Mouse (Mus musculus) gastrocnemius, postnatal 14 days (tissue): ENCODE data around the gene Abca6. TPM values are rescaled to one million over a fixed set of nuclear protein-coding genes. Genes with fewer than 3 reads are reported as not detected.

Experiments
- DNase-seq: peaks from one replicate; pipeline ENCODE4 v3.0.0; 2021; ENCODE audit warnings: mixed read lengths
- intact Hi-C: fragments of 180-260 bp; cut with DNase I; formaldehyde crosslinking; loops from one replicate; pipeline ENCODE4 v1.15.1; 2025; ENCODE audit warnings: low total_unique reads
- long read RNA-seq, 2 experiments: library from polyadenylated mRNA; stranded (forward); transcript quantifications; one replicate each; pipeline ENCODE4 v2.0.0; 2021
- total RNA-seq, 2 experiments: library from RNA; stranded (reverse); gene quantifications; 2 replicates each; pipeline ENCODE4 v1.2.3; 2021

The Abca6 gene
- total RNA-seq = 1 to 10 TPM; 3.7 to 4.7 TPM
- long read RNA-seq, experiment 1, full-length matches to known transcripts = 1 of 1 reads
- long read RNA-seq, experiment 1, partial matches to known transcripts = 0 of 1 reads
- long read RNA-seq, experiment 1, other reads (novel, unspliced or antisense) = 0 of 1 reads
- long read RNA-seq, experiment 2 = 0 reads

DNA sequence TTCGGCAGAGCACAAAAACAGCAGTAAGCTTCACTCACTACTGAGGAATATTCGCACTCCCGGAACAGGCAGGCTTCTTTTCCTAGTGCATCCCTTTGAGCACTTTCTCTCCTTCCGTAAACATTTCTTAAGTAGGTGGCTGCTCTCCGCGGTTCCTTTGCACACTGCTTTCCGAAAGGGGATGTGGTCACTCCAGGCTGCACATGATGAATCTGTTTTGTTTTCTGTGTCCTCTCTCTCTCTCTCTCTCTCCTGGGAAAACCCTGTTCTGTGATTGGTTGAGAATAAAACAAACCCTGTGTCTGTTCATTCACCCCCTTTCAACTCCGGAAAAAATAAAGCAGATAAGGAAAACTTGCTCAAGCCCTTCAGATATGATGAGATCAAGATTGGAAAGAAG, at the start of gene Abca6:
Gene Abca6 (minus strand): TSS at position 243 of the 400 bp plus-strand sequence.
- intact Hi-C loops = no loop called here
- peak; percentile 23 for DNase-seq

- intact Hi-C loops = no loop called here
- no peak for DNase-seq
Measured at GRCm38 (mm10) chr11:110297917-110298533, 46.4 kb upstream of the Abca6 start.

GRCm38 (mm10) chr11:110290586-110290985, 39.0 kb upstream of the Abca6 start:
- DNase-seq = no peak
- intact Hi-C loops = no loop called here

GRCm38 (mm10) chr11:110288423-110288822, 36.8 kb upstream of the Abca6 start:
- no peak for DNase-seq
- intact Hi-C loops = no loop called here

DNA sequence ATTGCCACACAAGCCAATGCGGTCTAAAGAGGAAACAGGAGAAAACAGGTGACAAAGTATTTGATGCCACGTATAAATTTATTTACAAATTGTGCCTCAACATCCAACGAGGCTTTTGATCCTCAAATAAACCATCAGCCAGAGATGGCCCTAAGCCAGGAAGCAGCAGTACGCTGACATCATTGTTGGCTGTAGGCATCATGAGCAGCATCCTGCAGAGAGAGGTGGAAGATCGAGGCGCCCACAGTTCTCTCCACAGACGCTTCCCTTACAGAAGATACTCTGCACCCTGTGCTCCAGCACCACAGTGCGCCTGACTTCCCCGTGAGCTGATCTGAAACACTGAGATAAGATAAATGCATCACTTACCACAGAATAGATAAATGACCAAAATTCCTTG, 36.1 kb upstream of the Abca6 start:
- no peak for DNase-seq
- intact Hi-C loops = no loop called here

DNA sequence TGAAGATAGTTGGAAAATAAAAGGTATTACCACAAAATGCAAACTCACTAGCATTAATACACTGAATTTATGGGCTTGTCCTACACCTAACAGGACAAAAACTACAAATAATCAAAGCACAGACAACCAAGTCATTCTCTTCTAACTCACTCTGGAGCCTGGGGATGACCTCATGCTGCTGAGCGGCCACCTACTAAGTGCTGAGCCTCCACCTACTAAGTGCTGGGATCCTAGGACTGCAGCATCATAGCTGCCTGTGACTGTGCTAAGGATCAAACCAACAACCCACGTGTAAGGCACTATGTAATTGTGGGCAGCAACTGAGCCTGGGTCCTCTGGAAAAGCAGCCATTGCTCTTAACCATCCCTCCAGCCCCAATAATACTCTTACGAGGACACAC, 34.8 kb upstream of the Abca6 start:
- intact Hi-C loops = no loop called here
- DNase-seq = no peak

- intact Hi-C loops = no loop called here
- no peak for DNase-seq
Measured at GRCm38 (mm10) chr11:110284849-110285248, 33.3 kb upstream of the Abca6 start.

GRCm38 (mm10) chr11:110284185-110284787, 32.7 kb upstream of the Abca6 start:
- no peak for DNase-seq
- intact Hi-C loops = no loop called here

- intact Hi-C loops = loop anchor here (2.0 kb wide), 1 partner anchor 402 kb away; no protein-coding TSS in a partner anchor
- DNase-seq = no peak
Measured at GRCm38 (mm10) chr11:110274794-110275193, 23.2 kb upstream of the Abca6 start.

DNA sequence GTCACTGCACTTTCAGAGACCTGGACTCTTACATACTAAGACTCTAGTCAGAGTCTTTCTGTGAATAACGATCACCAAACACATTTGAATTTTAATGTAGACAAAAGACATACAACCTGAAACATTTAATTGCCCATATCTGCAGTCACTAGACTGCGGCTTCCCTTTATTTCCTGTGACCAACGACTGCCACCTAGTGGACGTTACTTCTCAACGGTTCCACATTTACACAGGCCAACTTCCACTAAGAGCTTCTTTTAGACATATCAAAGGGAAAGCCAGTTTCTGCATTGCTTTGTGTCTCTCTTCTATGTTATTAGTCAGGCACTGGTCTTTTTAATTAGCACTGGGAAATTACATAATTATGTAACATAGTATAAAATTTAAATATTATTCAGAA, 20.2 kb upstream of the Abca6 start:
- intact Hi-C loops = no loop called here
- DNase-seq = peak; percentile 38

DNA sequence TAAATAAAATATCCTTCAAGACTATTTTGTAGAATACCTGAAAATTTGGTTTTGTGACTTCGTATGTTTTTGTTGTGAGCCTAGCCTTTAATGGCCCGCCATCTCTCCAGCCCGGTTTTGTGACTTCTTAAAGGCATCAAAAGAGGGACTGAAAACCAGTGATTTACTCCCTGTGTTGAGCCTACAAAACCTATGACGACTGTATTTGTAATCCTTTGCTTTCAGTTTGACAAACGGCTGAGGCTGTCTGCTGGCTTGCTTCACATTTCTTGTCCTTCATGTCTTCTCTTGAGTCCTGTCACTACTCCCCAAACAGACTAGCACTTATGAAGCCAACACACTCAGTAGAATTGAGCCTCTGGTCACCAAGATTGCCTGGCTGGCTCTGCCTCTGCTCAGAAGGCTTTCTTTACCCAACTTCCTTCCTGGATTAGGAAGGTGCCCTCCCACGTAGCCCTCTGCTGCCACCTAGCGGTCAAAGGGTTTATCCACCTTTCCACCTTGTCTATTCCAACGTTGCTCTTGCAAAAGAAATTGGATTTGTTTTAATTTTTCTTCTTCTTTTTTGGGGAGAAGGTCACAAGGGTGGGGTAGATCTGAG, 16.8 kb upstream of the Abca6 start:
- DNase-seq = peak; percentile 90
- intact Hi-C loops = loop anchor here (5.0 kb wide), 1 partner anchor 381 kb away; no protein-coding TSS in a partner anchor

- no peak for DNase-seq
- intact Hi-C loops = loop anchor here (5.0 kb wide), 1 partner anchor 380 kb away; no protein-coding TSS in a partner anchor
Measured at GRCm38 (mm10) chr11:110267232-110267631, 15.7 kb upstream of the Abca6 start.

DNA sequence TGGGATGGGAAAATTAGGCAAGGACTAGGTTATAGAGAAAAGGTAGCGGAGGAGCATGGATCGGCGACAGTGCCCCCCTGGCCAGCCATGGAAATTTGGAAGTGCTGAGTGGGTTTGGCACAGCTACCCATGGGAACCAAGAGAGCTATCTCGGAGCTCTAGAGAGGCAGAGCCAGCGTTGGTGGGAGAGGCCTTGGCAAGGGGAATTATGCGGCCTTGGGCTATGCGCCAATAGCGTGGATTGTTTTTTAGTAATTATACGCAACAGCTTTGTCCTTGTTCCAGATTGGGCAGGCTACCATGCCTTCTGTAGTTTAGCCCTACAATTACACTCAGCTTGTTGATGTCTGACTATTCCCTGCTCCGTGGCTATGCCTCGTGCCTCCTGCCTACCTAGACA, 15.2 kb upstream of the Abca6 start:
- DNase-seq = no peak
- intact Hi-C loops = loop anchor here (5.0 kb wide), 1 partner anchor 379 kb away; no protein-coding TSS in a partner anchor

DNA sequence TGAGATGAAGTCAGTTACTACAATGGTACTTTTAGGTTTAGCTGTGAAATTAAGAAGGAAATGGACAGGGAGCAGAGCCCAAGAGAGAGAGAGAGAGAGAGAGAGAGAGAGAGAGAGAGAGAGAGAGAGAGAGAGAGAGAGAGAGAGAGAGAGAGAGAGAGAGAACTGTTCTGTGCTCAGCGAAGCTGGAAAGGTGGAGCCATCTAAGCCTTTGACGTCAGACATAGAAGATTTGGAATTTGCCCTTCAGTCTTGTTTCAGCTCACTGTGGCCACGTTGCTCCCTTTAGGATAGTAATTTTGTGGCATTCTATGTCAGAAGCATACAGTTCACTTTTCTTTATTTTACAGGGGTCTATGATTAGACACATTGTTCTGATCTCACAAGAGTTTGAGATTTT, 10.3 kb upstream of the Abca6 start:
- intact Hi-C loops = no loop called here
- no peak for DNase-seq

GRCm38 (mm10) chr11:110257911-110258310, 6.3 kb upstream of the Abca6 start:
- DNase-seq = no peak
- intact Hi-C loops = no loop called here

DNA sequence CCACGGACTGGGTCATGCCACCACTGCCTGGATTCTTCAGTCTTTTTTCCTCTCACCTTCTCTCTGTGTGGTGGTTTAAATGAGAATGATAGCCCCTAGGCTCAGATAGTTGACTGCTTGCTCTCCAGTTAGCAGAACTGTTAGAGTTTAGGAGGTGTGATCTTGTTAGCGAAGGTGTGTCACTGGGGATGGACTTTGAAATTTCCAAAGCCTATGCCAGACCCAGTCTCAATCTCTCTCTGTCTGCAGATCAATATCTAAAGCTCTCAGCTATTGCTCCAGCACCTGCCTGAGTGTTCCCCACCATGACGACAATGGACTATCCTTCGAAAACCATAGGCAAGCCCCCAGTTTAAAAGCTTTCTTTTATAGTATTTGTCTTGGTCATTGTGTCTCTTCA, 5.5 kb upstream of the Abca6 start:
- intact Hi-C loops = no loop called here
- no peak for DNase-seq

DNA sequence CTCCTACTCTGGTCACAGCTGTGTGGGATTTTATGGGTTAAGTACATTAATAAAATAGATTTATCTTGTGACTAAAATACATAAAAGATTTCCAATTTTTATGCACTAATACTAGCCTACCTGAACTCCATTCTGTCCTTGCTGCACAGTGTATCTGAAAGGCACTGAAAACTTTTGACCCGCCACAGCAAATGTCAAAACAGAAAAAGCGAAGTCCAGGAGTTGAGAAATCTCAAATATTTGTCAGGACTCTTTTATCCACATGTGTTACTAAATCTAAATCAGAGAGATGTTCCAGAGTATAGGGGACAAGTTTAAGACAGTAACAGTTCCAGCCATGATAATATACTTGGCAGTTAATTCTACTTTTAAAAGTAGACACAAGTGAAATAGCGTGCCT, 680 bp upstream of the Abca6 start:
- intact Hi-C loops = no loop called here
- no peak for DNase-seq

DNA sequence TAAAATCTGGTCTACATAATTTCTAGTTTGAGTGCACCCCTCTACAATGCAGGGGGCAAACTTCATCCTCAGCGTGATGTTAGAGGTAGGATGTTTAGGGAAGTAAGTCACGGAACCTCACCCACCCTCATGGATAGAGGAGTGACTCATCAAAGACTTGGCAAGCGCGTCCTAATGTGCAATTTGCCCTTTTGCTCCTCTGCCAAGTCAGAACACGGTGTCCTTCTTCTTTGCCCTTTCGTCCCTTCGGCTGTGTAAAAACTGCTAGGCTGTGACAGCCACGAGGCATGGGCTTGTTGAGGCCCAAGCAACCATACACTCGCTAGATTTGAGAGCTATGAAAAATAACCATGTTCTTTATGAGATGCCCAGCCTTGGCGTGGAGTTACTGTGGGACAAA, 6.8 kb downstream of the Abca6 start:
- DNase-seq = no peak
- intact Hi-C loops = no loop called here

GRCm38 (mm10) chr11:110237466-110237865, 14.1 kb downstream of the Abca6 start:
- DNase-seq = no peak
- intact Hi-C loops = no loop called here

DNA sequence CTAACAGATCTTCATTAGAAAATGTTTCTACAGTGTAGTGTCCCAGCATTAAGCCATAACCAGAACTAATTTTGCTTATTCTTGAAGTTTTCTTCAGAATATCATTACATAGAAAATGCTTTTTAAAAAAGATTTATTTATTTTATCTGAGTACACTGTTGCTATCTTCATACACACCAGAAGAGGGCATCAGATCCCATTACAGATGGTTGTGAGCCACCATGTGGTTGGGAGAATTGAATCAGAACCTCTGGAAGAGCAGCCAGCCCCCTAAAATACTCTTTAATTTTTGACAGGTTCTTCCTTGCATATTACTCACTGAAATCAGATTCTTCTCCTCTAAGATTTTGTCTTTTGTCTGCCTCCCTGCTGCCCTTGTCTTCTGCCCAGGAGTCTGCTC, 18.6 kb downstream of the Abca6 start:
- intact Hi-C loops = no loop called here
- no peak for DNase-seq

- intact Hi-C loops = no loop called here
- DNase-seq = no peak
Measured at GRCm38 (mm10) chr11:110217118-110217517, 34.5 kb downstream of the Abca6 start.
